Mouse (Mus musculus): ENCODE data around the gene Ecd.

Gene Ecd

GRCm38 (mm10) chr14:20347991-20348541 is at the start of gene Ecd, which contains the start of gene Fam149b:
Gene Ecd (minus strand): TSS chr14:20348121.
Gene Fam149b (plus strand): TSS chr14:20348162.
- peak; percentile 83 to 91 for DNase-seq (ENCODE audit: low spot score in 2 of 2)

- no peak for DNase-seq (ENCODE audit: low spot score in 2 of 2)
Measured at GRCm38 (mm10) chr14:20397220-20397619, 49.3 kb upstream of the Ecd start.

- peak; percentile 82 to 93 for DNase-seq (ENCODE audit: low spot score in 2 of 2)
Measured at GRCm38 (mm10) chr14:20393205-20393913, 45.4 kb upstream of the Ecd start, which contains the start of gene Mrps16. Gene Mrps16 (minus strand): TSS chr14:20393634.

- no peak for DNase-seq (ENCODE audit: low spot score in 2 of 2)
Measured at GRCm38 (mm10) chr14:20392326-20392725, 44.4 kb upstream of the Ecd start.

- DNase-seq (ENCODE audit: low spot score in 2 of 2), result no peak
Measured at GRCm38 (mm10) chr14:20389446-20390079, 41.6 kb upstream of the Ecd start.

- DNase-seq (ENCODE audit: low spot score in 2 of 2), result peak; percentile 97
Measured at GRCm38 (mm10) chr14:20388441-20389129, 40.7 kb upstream of the Ecd start, which contains the start of gene Dnajc9. Gene Dnajc9 (minus strand): TSS chr14:20388910.

- no peak for DNase-seq (ENCODE audit: low spot score in 2 of 2)
Measured at GRCm38 (mm10) chr14:20379753-20380430, 32.0 kb upstream of the Ecd start.

GRCm38 (mm10) chr14:20379087-20379640 is 31.2 kb upstream of the Ecd start:
- DNase-seq (ENCODE audit: low spot score in 2 of 2), result no peak

GRCm38 (mm10) chr14:20378313-20379061 is 30.6 kb upstream of the Ecd start:
- DNase-seq (ENCODE audit: low spot score in 2 of 2), result peak in 1 of 2 experiments; percentile 36

- DNase-seq (ENCODE audit: low spot score in 2 of 2), result no peak
Measured at GRCm38 (mm10) chr14:20377112-20377521, 29.2 kb upstream of the Ecd start.

- DNase-seq (ENCODE audit: low spot score in 2 of 2), result no peak
Measured at GRCm38 (mm10) chr14:20371854-20372253, 23.9 kb upstream of the Ecd start.

GRCm38 (mm10) chr14:20370798-20371197 is 22.9 kb upstream of the Ecd start:
- DNase-seq (ENCODE audit: low spot score in 2 of 2), result no peak

- no peak for DNase-seq (ENCODE audit: low spot score in 2 of 2)
Measured at GRCm38 (mm10) chr14:20368271-20368670, 20.4 kb upstream of the Ecd start.

GRCm38 (mm10) chr14:20363230-20363629 is 15.3 kb upstream of the Ecd start:
- no peak for DNase-seq (ENCODE audit: low spot score in 2 of 2)

GRCm38 (mm10) chr14:20347441-20347990 is 405 bp downstream of the Ecd start:
- no peak for DNase-seq (ENCODE audit: low spot score in 2 of 2)

- no peak for DNase-seq (ENCODE audit: low spot score in 2 of 2)
Measured at GRCm38 (mm10) chr14:20345885-20346284, 2.0 kb downstream of the Ecd start.

GRCm38 (mm10) chr14:20340866-20341265 is 7.1 kb downstream of the Ecd start:
- DNase-seq (ENCODE audit: low spot score in 2 of 2), result no peak

- no peak for DNase-seq (ENCODE audit: low spot score in 2 of 2)
Measured at GRCm38 (mm10) chr14:20340149-20340548, 7.8 kb downstream of the Ecd start.

GRCm38 (mm10) chr14:20339415-20339814 is 8.5 kb downstream of the Ecd start:
- DNase-seq (ENCODE audit: low spot score in 2 of 2), result no peak

- no peak for DNase-seq (ENCODE audit: low spot score in 2 of 2)
Measured at GRCm38 (mm10) chr14:20331316-20331715, 16.6 kb downstream of the Ecd start.

All from cerebellum, postnatal 4 days (tissue).